Mouse (Mus musculus) cerebellum, adult 9-11 months (tissue): Measurements from ENCODE around the gene Itfg2.
A peak's percentile ranks its signal among the peaks of the same experiment; 100 is the strongest.

Source experiments
- DNase-seq: peaks from one replicate; pipeline ENCODE4 v3.0.0; 2022

Gene Itfg2

GRCm38 (mm10) chr6:128424269-128425019 lies at the start of gene Itfg2:
Gene Itfg2 (minus strand): TSS chr6:128424931.
- peak; percentile 98 for DNase-seq

DNA sequence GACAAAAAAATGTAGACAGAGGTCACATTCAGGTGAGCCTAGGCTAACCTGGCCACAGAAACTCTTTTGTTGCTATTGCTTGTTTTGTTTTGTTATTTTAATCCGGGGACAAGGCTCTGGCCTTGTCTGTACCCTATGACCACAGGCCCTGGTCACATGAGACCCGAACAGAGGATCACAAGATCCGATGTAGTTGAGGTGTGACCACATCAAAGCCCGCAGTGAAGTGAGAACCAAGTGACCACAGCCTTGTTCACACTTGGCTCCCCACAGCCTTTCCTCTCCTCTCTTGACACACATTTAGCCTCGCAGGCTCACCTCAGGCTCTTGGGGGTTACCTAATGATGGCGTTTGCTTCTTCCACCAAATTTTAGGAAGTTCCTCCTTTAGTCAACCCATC lies 49.4 kb upstream of the Itfg2 start:
- DNase-seq, result no peak

DNA sequence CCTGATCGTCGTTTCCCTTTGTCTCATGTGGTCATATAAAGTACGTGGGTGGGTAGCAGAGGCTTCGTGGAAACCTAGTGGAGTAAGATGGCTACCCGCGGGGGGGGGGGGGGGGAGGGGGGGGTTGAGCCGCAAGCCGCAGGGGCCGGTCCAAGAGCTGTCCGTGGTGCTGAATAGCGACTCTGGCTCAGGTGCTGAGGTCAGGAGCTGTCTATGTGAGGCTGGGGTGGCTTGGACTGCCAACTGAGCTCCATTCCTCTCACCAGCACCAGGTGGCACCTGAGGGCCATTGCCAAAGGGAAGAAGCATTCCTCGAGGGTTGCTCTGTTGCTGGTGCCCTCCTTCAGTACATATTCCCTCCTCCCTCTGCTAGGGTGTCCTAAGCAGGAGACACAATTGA lies 44.7 kb upstream of the Itfg2 start:
- no peak for DNase-seq

DNA sequence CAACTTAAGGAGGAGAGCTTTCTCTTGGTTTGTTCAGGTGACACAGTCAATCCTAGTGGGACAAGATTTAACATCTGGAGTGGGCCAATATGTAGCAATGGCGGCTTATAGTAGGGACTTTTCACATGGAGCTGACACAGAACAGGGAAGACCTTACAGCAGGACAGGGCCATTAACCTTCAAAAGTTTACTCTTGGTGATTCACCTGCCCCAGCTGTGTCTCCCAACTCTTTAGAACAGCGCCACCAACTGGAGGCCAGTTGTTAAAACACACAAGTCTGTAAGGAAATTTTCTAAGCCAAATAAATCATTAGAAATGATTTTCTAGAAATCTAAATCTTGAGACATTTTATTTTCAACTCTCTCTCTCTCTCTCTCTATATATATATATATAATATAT lies 42.6 kb upstream of the Itfg2 start:
- DNase-seq, result no peak

DNA sequence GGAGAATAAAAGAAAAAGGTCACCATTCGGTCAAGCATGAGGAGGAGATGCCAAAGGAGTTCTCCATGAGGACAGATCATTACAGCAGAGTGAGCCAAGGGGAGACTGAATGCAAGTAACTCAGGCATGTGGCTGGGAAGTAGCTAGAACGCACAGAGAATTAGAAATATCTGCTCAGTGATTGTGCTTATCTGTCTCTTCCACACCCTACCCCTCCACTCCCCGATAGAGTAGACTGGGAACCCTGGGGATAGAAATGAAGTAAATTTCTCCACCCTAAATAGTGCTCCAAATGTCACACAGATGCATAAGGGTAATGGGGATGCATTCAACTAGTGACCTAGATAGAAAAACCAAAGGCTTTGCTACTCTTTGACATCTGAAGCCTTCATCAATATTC lies 41.8 kb upstream of the Itfg2 start:
- DNase-seq, result no peak

DNA sequence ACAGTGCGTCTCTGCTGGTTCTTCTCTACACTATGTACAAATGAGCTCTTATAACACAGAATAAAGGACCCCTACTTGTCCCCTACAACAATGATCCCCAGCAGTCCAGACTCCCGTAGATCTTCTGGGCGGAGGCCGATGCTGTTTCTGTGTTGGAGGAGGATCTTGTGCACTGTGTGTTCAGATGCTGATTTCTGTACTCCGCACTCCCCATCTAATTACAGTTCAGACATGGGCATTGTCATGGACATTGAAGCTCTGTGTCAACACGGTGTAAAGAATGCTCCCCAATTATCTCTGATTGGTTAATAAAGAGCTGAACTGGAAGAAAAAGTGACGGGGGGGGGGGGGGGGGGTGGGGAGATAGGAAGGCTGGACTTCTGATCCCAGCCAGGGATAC lies 41.3 kb upstream of the Itfg2 start:
- no peak for DNase-seq

- DNase-seq, result no peak
Measured at GRCm38 (mm10) chr6:128464996-128465395, 40.3 kb upstream of the Itfg2 start.

DNA sequence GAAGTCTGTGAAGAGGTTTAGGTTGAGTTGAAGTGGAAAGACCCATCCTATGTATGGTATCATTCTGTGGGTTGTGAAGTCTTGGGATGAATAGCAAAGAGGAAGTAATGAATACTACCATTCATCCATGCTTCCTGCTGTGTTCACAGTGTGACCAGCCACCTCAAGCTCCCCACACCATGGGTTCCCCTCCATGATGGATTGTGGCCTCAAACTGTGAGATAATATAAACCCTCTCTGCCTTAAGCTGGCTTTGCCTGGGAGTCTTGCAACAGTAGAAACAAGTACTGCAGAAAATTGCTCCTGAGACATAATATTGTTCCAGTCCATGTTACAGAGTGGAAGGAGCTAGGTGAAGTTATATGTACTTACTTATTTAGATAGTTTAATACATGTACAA lies 36.9 kb upstream of the Itfg2 start:
- no peak for DNase-seq

DNA sequence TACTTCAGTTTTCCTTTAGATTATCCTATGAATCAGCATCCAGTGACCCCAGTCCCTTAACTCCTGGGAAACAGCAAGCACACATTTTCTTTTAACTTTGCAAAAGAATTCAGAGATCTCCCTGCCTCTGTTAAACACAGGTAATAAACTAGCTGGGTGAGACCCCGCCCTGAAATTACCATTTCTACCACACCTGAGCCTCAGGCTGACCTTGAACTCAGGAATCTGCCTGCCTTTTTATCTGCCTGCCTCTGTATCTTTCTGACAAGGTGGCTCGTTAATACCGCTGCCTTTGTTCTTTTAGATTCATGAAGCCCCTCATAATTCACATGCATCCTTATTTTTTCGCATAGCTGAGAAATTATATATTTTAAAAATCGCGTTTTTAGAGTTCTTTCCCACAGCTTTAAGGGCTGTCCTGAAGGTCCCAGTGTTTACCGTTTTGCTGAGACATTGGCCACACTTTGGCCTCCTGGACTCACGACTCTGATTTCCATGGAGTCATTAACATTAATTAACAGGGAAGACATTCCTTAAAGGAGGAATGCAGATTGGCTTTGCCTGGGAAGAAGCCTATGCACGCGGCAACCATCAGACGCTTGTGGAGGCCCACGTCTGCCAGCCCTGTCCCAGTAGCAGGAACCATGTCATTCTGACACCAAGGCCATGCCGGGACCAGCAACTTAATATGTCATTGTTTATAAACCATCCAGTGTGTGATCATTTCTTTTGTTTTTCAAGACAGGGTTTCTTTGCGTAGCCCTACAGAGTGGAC lies 36.2 kb upstream of the Itfg2 start:
- DNase-seq, result no peak

- no peak for DNase-seq
Measured at GRCm38 (mm10) chr6:128460321-128460720, 35.6 kb upstream of the Itfg2 start.

DNA sequence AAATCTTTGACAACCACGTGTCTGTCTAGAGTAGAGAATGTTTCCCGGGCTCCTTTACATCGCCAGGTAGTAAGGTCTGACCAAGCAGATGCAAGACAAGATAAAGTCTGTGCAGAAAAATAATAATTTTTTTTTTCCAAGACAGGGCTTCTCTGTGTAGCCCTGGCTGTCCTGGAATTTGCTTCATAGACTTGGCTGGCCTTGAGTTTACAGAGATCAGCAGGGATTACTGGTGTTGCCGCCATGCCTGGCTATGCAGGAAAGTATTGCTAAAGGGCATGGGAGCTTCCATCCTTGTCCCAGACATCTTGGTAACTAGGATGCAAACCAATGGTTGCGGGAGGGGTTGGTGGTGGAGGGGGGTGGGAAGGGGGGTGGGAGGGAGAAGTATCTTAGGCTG lies 32.5 kb upstream of the Itfg2 start:
- no peak for DNase-seq

GRCm38 (mm10) chr6:128455835-128456605 lies 31.3 kb upstream of the Itfg2 start:
- DNase-seq, result no peak

DNA sequence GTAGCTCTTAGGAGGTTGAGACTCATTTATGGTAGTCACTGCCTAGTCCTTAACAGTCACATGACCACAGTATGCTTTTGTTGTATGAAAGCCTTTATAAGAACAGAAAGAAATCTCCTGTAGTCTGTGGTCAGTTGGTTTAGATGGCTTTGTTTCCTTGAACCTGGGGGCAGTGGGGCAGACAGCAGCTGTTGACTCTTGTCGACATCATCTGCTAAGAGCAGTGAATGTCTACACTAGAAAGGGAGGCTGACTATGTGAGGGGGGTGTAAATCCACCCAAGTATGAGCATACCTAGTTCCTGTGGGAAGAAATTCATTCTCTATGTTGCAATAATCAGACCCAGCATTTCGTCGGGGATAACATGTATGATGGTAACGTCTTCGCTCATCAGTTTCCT lies 22.3 kb upstream of the Itfg2 start:
- no peak for DNase-seq

- peak; percentile 62 for DNase-seq
Measured at GRCm38 (mm10) chr6:128445761-128446535, 21.2 kb upstream of the Itfg2 start.

GRCm38 (mm10) chr6:128440238-128440637 lies 15.5 kb upstream of the Itfg2 start:
- DNase-seq, result no peak

DNA sequence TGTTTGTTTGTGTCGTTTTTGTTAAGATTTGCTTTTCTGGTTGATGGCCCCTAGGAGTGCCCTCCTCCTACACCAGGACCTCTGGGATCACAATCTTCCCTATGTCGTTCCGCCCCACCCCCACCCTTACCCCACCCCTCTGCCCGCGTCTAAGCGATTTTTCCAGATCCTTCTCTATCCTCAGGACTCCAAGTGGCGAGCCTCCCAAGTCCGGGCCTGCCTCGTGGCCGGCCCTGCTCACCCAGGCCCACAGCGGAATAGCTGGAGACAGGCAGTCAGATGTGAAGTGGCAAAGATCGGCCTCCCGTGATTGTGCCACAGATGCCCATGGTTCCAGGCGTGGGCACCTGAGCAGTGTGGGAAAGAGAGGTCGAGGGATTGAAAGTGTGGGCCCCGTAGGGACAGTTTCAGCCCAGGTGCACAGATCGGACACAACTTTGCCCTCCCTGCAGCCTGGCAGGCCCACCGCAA lies 14.2 kb upstream of the Itfg2 start:
- peak; percentile 70 for DNase-seq

DNA sequence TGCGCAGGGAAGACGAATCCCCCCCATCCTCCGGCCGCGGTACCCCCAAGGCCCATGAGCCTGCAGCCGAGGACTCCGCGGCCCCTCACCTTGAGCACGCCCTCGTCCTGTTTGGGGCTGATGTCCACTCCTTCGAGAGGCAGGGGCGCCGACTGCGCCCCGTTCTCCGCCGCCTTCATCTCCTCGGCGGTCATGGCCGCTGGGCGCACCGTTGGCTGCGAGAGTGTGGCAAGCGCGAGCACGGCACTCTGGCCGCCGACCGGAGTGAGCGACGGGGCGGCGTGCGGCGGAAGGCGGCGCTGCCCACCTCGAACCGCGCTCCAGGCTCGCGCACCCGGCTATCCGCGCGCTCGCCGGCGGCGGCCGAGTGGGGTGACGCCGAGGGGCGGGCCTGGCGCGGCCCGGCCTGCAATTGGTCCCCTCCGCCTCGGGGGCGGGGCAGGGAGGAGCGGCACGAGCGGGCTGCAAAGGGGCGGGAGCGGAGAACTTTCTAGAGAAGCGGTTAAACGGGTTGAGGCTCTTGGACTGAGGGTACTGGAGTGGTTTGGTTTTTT lies 13.7 kb upstream of the Itfg2 start, which contains the start of gene Fkbp4:
TSS of gene Fkbp4 (minus strand) at position 361 of the 554 bp plus-strand sequence.
- DNase-seq, result peak; percentile 94

DNA sequence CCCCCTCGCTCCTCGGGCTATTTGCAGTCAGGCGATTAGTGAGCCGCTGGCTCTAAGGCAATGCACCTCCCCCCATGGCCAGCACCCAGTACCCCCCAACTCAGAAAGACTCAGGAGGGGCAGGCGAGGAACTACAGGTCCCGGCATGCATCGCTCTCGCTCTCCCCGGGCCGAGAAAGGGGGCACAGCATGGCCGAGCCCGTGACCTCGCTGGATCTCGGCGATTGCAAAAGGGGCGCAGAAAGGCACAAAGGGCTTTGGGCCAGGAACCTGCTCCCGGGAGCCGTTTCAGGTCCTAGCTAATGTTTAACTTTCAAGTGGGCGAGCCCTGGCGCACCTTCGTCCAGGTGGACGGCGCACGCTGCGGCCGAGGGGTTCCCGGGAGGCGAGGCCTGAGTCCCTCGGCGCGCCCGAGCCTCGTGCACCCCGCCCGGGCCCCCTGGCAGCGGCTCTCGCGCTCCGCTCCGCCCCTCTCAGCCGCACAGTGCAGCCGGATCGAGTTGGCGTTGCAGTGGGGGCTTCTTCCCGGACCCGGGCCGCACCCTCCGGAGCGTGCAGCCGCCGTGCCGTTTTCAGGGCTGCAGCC lies 13.1 kb upstream of the Itfg2 start:
- peak; percentile 83 for DNase-seq

DNA sequence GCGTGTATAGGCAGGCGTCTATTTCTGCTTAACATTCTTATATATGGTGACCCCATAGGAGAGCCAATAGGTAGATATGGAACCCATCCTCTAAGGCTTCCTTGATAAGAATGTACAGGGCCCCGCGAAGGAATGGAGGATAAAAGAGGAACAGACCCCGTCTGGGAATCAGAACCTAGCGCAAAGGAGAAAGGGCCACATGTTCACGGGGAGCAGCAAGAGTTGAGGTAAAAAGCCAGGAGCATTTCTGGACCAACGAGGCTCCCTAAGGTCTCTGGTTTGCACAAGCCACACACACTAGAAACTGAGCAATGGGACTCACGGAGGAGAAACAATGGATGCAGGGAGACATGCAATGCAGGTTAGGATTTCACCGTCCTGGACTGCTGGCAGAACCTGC lies 12.6 kb upstream of the Itfg2 start:
- DNase-seq, result no peak

- DNase-seq, result peak; percentile 50
Measured at GRCm38 (mm10) chr6:128436356-128437005, 11.8 kb upstream of the Itfg2 start.

GRCm38 (mm10) chr6:128435474-128435873 lies 10.7 kb upstream of the Itfg2 start:
- peak; percentile 86 for DNase-seq
